Mouse (Mus musculus) forebrain, embryonic 11.5 days (tissue): ENCODE measurements around the gene Olfr462. TPM values are rescaled to one million over a fixed set of nuclear protein-coding genes. Genes with fewer than 3 reads are reported as not detected.

Experiments
- ATAC-seq: fragments of 200-750 bp; cut with Nextera tagmentation; replicated peaks from 2 replicates; pipeline ENCODE4 v1.8.0; 2017; ENCODE audit warnings: moderate TSS enrichment; ENCODE audit not compliant: low FRiP score
- DNase-seq: peaks from one replicate; pipeline ENCODE4 v3.0.0-alpha.2; 2017; ENCODE audit warnings: low spot score
- H3K27ac ChIP-seq: fragments of 300-500 bp; sonication (generic); 2 replicates; pipeline ENCODE4 v1.5.1; 2014; ENCODE audit warnings: low read depth, low read length
- H3K27me3 ChIP-seq: fragments of 300-500 bp; sonication (generic); 2 replicates; pipeline ENCODE4 v1.6.1; 2014; ENCODE audit warnings: mild to moderate bottlenecking, low read length, mixed read lengths; ENCODE audit not compliant: control insufficient read depth, insufficient read depth
- H3K36me3 ChIP-seq: fragments of 300-500 bp; sonication (generic); 2 replicates; pipeline ENCODE4 v1.6.1; 2014; ENCODE audit warnings: mild to moderate bottlenecking, low read length, moderate library complexity, mixed read lengths; ENCODE audit not compliant: control insufficient read depth, insufficient read depth
- H3K4me1 ChIP-seq: fragments of 300-500 bp; sonication (generic); replicated peaks from 2 replicates; pipeline ENCODE4 v1.6.1; 2014; ENCODE audit warnings: low read length, mixed read lengths; ENCODE audit not compliant: control insufficient read depth, insufficient read depth
- H3K4me2 ChIP-seq: fragments of 300-500 bp; sonication (generic); 2 replicates; pipeline ENCODE4 v1.6.1; 2014; ENCODE audit warnings: low read depth, mild to moderate bottlenecking, low read length, moderate library complexity, mixed read lengths; ENCODE audit not compliant: severe bottlenecking
- H3K4me3 ChIP-seq: fragments of 300-500 bp; sonication (generic); 2 replicates; pipeline ENCODE4 v1.5.1; 2014; ENCODE audit warnings: low read depth, low read length
- H3K9ac ChIP-seq: fragments of 300-500 bp; sonication (generic); 2 replicates; pipeline ENCODE4 v1.6.1; 2014; ENCODE audit warnings: low read length
- H3K9me3 ChIP-seq: fragments of 300-500 bp; sonication (generic); 2 replicates; pipeline ENCODE4 v1.6.1; 2016; ENCODE audit warnings: low read length, mixed read lengths; ENCODE audit not compliant: control insufficient read depth
- WGBS: fragments of 180-500 bp; shearing (Covaris S2); extraction: QIAGEN DNeasy Blood & Tissue Kit; methylation state at CpG from one replicate; pipeline ENCODE4 v1.1.7; 2014; 5-methylcytosine and 5-hydroxymethylcytosine counted together
- polyA plus RNA-seq: library from polyadenylated mRNA; unstranded; fragments of >200 nt; fragmentation: Nextera tagmentation; extraction: Ambion mirVana; gene quantifications from 2 replicates; pipeline ENCODE4 v1.2.1, GENCODE M21; 2014

Gene Olfr462
- polyA plus RNA-seq, 1 experiment from 2014 or later, result not detected

DNA sequence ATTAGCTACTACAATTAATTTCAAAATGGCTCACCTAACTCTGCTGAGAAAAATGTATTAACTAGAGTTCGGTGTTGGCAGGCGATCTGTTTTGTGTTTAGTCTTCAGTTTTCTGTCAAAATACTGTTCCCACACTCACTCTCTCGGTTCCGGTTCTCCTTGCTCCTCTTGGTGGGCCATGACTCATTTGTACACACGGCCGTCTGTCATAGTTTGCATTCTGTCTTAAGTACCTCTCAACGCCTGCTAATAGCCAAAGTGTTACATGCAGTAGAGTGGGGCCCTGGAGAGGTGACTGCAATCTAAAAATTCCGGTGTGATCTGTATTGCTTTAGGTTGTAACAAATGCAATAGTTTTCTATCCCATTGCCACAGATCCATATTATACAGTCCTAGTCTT lies 51.4 kb downstream of the Olfr462 start:
- Histone ChIP-seq H3K4me2 (no peak overlapping the region), H3K27me3 (no peaks in the 10 kb centered on the region), H3K4me3 (no peak overlapping the region), H3K27ac (no peak overlapping the region), H3K9ac (no peak overlapping the region), H3K4me1 (no peaks in the 10 kb centered on the region), H3K9me3 (no peaks in the 10 kb centered on the region), H3K36me3 (no peaks in the 10 kb centered on the region)
- DNase-seq, result no peak
- no peak for ATAC-seq
- 85% methylated on average over 8 of the region's 8 CpGs for WGBS

Other genes starting within 250 kb of the Olfr462 start
- gene Rnf43, start 229.5 kb downstream of the Olfr462 start, polyA plus RNA-seq, result 1.5 and 1.9 TPM in 2 replicates
- 132 and 133 TPM in 2 replicates for gene Supt4a, start 154.7 kb downstream of the Olfr462 start, polyA plus RNA-seq
- gene Tspoap1, start 131.7 kb downstream of the Olfr462 start, polyA plus RNA-seq, result 18.8 and 19.9 TPM in 2 replicates
- gene Mpo, start 98.7 kb downstream of the Olfr462 start, polyA plus RNA-seq, result 3.6 and 3.9 TPM in 2 replicates
- 0.28 and 1.0 TPM in 2 replicates for gene Lpo, start 64.0 kb downstream of the Olfr462 start, polyA plus RNA-seq
- gene Mks1, start 39.1 kb downstream of the Olfr462 start, polyA plus RNA-seq, result 15.6 and 17.2 TPM in 2 replicates
- gene Epx, start 16.7 kb downstream of the Olfr462 start, polyA plus RNA-seq, result 0.07 TPM in 1 of 2 replicates, not detected in the other
- not detected in 2 replicates for gene Olfr463, start 5.1 kb upstream of the Olfr462 start, polyA plus RNA-seq
- not detected in 2 replicates for gene Olfr464, start 28.7 kb upstream of the Olfr462 start, polyA plus RNA-seq
- 19.1 and 21.3 TPM in 2 replicates for gene Dynll2, start 95.3 kb upstream of the Olfr462 start, polyA plus RNA-seq
- gene Srsf1, start 155.1 kb upstream of the Olfr462 start, polyA plus RNA-seq, result 559 and 563 TPM in 2 replicates
- 84.8 and 87.7 TPM in 2 replicates for gene Vezf1, start 176.0 kb upstream of the Olfr462 start, polyA plus RNA-seq
- 26.2 and 29.0 TPM in 2 replicates for gene Cuedc1, start 205.8 kb upstream of the Olfr462 start, polyA plus RNA-seq